Mouse (Mus musculus) adrenal gland (tissue): Measurements from ENCODE around the gene Nr1h3.

ENCODE experiments used
- intact Hi-C: fragments of 180-260 bp; cut with DNase I; formaldehyde crosslinking; loops from one replicate; pipeline ENCODE4 v1.15.1; 2025

The Nr1h3 gene

GRCm38 (mm10) chr2:91187431-91187830 is 15.2 kb downstream of the Nr1h3 start:
- intact Hi-C loops = no loop called here

- intact Hi-C loops = no loop called here
Observed at GRCm38 (mm10) chr2:91186208-91186607, 16.4 kb downstream of the Nr1h3 start.

- intact Hi-C loops = no loop called here
Observed at GRCm38 (mm10) chr2:91183711-91184405, 18.8 kb downstream of the Nr1h3 start, which contains the start of gene Madd. Madd (minus strand) TSS chr2:91183837.

- intact Hi-C loops = no loop called here
Observed at GRCm38 (mm10) chr2:91183148-91183513, 19.5 kb downstream of the Nr1h3 start.

GRCm38 (mm10) chr2:91182405-91183147 is 20.1 kb downstream of the Nr1h3 start:
- intact Hi-C loops = no loop called here

GRCm38 (mm10) chr2:91182016-91182404 is 20.6 kb downstream of the Nr1h3 start:
- intact Hi-C loops = no loop called here

GRCm38 (mm10) chr2:91180706-91181105 is 21.9 kb downstream of the Nr1h3 start:
- intact Hi-C loops = no loop called here

GRCm38 (mm10) chr2:91179825-91180224 is 22.8 kb downstream of the Nr1h3 start:
- intact Hi-C loops = no loop called here

- intact Hi-C loops = no loop called here
Observed at GRCm38 (mm10) chr2:91176234-91176633, 26.4 kb downstream of the Nr1h3 start.

GRCm38 (mm10) chr2:91175490-91175889 is 27.1 kb downstream of the Nr1h3 start:
- intact Hi-C loops = no loop called here

GRCm38 (mm10) chr2:91169587-91170322 is 32.9 kb downstream of the Nr1h3 start:
- intact Hi-C loops = no loop called here

- intact Hi-C loops = no loop called here
Observed at GRCm38 (mm10) chr2:91167629-91168028, 35.0 kb downstream of the Nr1h3 start.

- intact Hi-C loops = no loop called here
Observed at GRCm38 (mm10) chr2:91164991-91165390, 37.6 kb downstream of the Nr1h3 start.

- intact Hi-C loops = no loop called here
Observed at GRCm38 (mm10) chr2:91163532-91163931, 39.1 kb downstream of the Nr1h3 start.

GRCm38 (mm10) chr2:91162952-91163351 is 39.7 kb downstream of the Nr1h3 start:
- intact Hi-C loops = no loop called here

- intact Hi-C loops = no loop called here
Observed at GRCm38 (mm10) chr2:91160591-91160990, 42.0 kb downstream of the Nr1h3 start.

- intact Hi-C loops = no loop called here
Observed at GRCm38 (mm10) chr2:91157002-91157752, 45.5 kb downstream of the Nr1h3 start.

GRCm38 (mm10) chr2:91154091-91154490 is 48.5 kb downstream of the Nr1h3 start:
- intact Hi-C loops = loop anchor here (5.0 kb wide), 1 partner anchor 37 kb away; the partner anchor contains the start of gene Mybpc3

GRCm38 (mm10) chr2:91152885-91153377 is 49.7 kb downstream of the Nr1h3 start:
- intact Hi-C loops = loop anchor here (5.0 kb wide), 1 partner anchor 36 kb away; the partner anchor contains the start of gene Mybpc3

GRCm38 (mm10) chr2:91151331-91151730 is 51.3 kb downstream of the Nr1h3 start:
- intact Hi-C loops = loop anchor here (5.0 kb wide), 1 partner anchor 34 kb away; the partner anchor contains the start of gene Mybpc3

- intact Hi-C loops = no loop called here
Observed at GRCm38 (mm10) chr2:91148101-91148500, 54.5 kb downstream of the Nr1h3 start.
